Mouse (Mus musculus): Measurements from ENCODE around the gene Prok2. TPM values are rescaled to one million over a fixed set of nuclear protein-coding genes. Genes with fewer than 3 reads are reported as not detected.

Gene Prok2
- polyA plus RNA-seq, 1 experiment from 2014 or later: not detected

- no peak for ATAC-seq (replicated peaks; ENCODE audit: extremely low read depth, insufficient read depth, low FRiP score)
- Histone ChIP-seq H3K36me3 (ENCODE audit: control insufficient read depth, insufficient read depth) (no peaks in the 10 kb centered on the region), H3K27ac (ENCODE audit: low read length) (no peak overlapping the region), H3K4me1 (ENCODE audit: control insufficient read depth, insufficient read depth, low read length) (no peaks in the 10 kb centered on the region), H3K9ac (ENCODE audit: low read length) (no peak overlapping the region), H3K4me2 (ENCODE audit: low read depth, low read length) (no peak overlapping the region), H3K4me3 (ENCODE audit: low read length) (no peak overlapping the region), H3K27me3 (ENCODE audit: control insufficient read depth, insufficient read depth, low read length) (no peaks in the 10 kb centered on the region), H3K9me3 (replicated peaks; ENCODE audit: control insufficient read depth, low read length) (peaks cover 8% of the 10 kb centered on the region)
- 79% methylated on average over 5 of the region's 5 CpGs for WGBS
Measured at GRCm38 (mm10) chr6:99683974-99684373, 42.2 kb downstream of the Prok2 start.

- Histone ChIP-seq H3K9ac (ENCODE audit: low read length) (no peak overlapping the region), H3K9me3 (replicated peaks; ENCODE audit: control insufficient read depth, low read length) (no peaks in the 10 kb centered on the region), H3K27ac (ENCODE audit: low read length) (no peak overlapping the region), H3K4me3 (ENCODE audit: low read length) (no peak overlapping the region), H3K4me1 (ENCODE audit: control insufficient read depth, insufficient read depth, low read length) (no peaks in the 10 kb centered on the region), H3K36me3 (ENCODE audit: control insufficient read depth, insufficient read depth) (no peaks in the 10 kb centered on the region), H3K27me3 (ENCODE audit: control insufficient read depth, insufficient read depth, low read length) (peaks cover 5% of the 10 kb centered on the region; the same call in 1 of the 2 replicates), H3K4me2 (ENCODE audit: low read depth, low read length) (no peak overlapping the region)
- no peak for ATAC-seq (replicated peaks; ENCODE audit: extremely low read depth, insufficient read depth, low FRiP score)
- 79% methylated on average over 11 of the region's 11 CpGs for WGBS
Measured at GRCm38 (mm10) chr6:99678108-99678507, 48.1 kb downstream of the Prok2 start.

DNA sequence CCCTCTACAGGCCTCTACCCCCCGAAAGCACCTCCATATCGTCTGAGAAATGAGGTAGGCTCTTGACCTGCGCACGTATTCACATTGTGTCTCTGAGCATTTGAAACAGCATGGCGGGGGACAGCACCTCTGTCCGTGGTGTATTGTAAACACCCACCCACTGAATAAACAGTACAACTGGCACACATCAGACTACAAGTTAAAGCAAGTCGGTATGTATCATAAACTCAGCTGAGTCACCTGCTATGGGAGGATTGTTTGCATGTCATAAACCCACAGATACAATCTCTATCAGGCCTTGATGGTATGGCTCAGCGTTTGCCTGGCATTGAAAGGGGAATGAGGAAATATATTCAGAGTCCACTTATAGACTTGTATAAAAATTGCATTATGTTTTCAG, 48.9 kb downstream of the Prok2 start:
- H3K36me3 ChIP-seq (ENCODE audit: control insufficient read depth, insufficient read depth): no peaks in the 10 kb centered on the region
- H3K4me3 ChIP-seq (ENCODE audit: low read length): no peak overlapping the region
- no peak overlapping the region for H3K9ac ChIP-seq (ENCODE audit: low read length)
- WGBS: 80% methylated on average over 8 of the region's 8 CpGs
- H3K4me2 ChIP-seq (ENCODE audit: low read depth, low read length): no peak overlapping the region
- no peaks in the 10 kb centered on the region for H3K9me3 ChIP-seq (replicated peaks; ENCODE audit: control insufficient read depth, low read length)
- peaks cover 5% of the 10 kb centered on the region; the same call in 1 of the 2 replicates for H3K27me3 ChIP-seq (ENCODE audit: control insufficient read depth, insufficient read depth, low read length)
- no peak overlapping the region for H3K27ac ChIP-seq (ENCODE audit: low read length)
- no peaks in the 10 kb centered on the region for H3K4me1 ChIP-seq (ENCODE audit: control insufficient read depth, insufficient read depth, low read length)
- no peak for ATAC-seq (replicated peaks; ENCODE audit: extremely low read depth, insufficient read depth, low FRiP score)

DNA sequence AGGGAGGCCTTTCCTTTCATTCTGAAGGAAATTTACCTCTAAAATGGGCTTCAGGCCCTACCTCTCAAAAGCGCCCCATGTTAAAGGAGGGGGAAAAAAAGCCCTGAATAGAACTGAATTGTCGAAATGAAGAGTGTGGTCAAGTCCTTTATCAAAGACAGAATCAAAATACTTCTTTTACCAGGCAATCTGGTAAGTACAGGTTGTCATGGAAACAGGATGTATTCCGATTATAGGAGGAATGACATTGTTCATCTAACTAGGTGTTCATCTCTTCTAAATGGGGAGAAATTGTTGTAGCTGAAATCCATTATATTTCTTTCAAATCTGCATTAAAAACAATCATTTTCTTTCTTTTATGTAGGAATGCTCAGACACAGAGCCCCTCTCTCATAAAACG, 51.7 kb downstream of the Prok2 start:
- no peak overlapping the region for H3K4me3 ChIP-seq (ENCODE audit: low read length)
- no peaks in the 10 kb centered on the region for H3K36me3 ChIP-seq (ENCODE audit: control insufficient read depth, insufficient read depth)
- no peaks in the 10 kb centered on the region for H3K9me3 ChIP-seq (replicated peaks; ENCODE audit: control insufficient read depth, low read length)
- no peak for ATAC-seq (replicated peaks; ENCODE audit: extremely low read depth, insufficient read depth, low FRiP score)
- peaks cover 5% of the 10 kb centered on the region; the same call in 1 of the 2 replicates for H3K27me3 ChIP-seq (ENCODE audit: control insufficient read depth, insufficient read depth, low read length)
- H3K4me2 ChIP-seq (ENCODE audit: low read depth, low read length): no peak overlapping the region
- no peaks in the 10 kb centered on the region for H3K4me1 ChIP-seq (ENCODE audit: control insufficient read depth, insufficient read depth, low read length)
- WGBS: 83% methylated on average over 4 of the region's 4 CpGs
- H3K9ac ChIP-seq (ENCODE audit: low read length): no peak overlapping the region
- H3K27ac ChIP-seq (ENCODE audit: low read length): no peak overlapping the region

GRCm38 (mm10) chr6:99671768-99672167, 54.4 kb downstream of the Prok2 start:
- H3K4me3 ChIP-seq (ENCODE audit: low read length): no peak overlapping the region
- H3K36me3 ChIP-seq (ENCODE audit: control insufficient read depth, insufficient read depth): no peaks in the 10 kb centered on the region
- WGBS: 64% methylated on average over 3 of the region's 3 CpGs
- no peak overlapping the region for H3K9ac ChIP-seq (ENCODE audit: low read length)
- no peak overlapping the region for H3K4me2 ChIP-seq (ENCODE audit: low read depth, low read length)
- ATAC-seq (replicated peaks; ENCODE audit: extremely low read depth, insufficient read depth, low FRiP score): no peak
- no peaks in the 10 kb centered on the region for H3K9me3 ChIP-seq (replicated peaks; ENCODE audit: control insufficient read depth, low read length)
- no peak overlapping the region for H3K27ac ChIP-seq (ENCODE audit: low read length)
- 0 out of 2 replicates have a peak, but pooled peaks cover 3% of the 10 kb centered on the region for H3K27me3 ChIP-seq (ENCODE audit: control insufficient read depth, insufficient read depth, low read length)
- H3K4me1 ChIP-seq (ENCODE audit: control insufficient read depth, insufficient read depth, low read length): peaks cover 10% of the 10 kb centered on the region

- Histone ChIP-seq H3K4me3 (ENCODE audit: low read length) (no peak overlapping the region), H3K4me1 (ENCODE audit: control insufficient read depth, insufficient read depth, low read length) (peaks cover 15% of the 10 kb centered on the region), H3K36me3 (ENCODE audit: control insufficient read depth, insufficient read depth) (no peaks in the 10 kb centered on the region), H3K4me2 (ENCODE audit: low read depth, low read length) (no peak overlapping the region), H3K27ac (ENCODE audit: low read length) (no peak overlapping the region), H3K9ac (ENCODE audit: low read length) (no peak overlapping the region), H3K9me3 (replicated peaks; ENCODE audit: control insufficient read depth, low read length) (no peaks in the 10 kb centered on the region), H3K27me3 (ENCODE audit: control insufficient read depth, insufficient read depth, low read length) (0 out of 2 replicates have a peak, but pooled peaks cover 3% of the 10 kb centered on the region)
- 79% methylated on average over 7 of the region's 7 CpGs for WGBS
- ATAC-seq (replicated peaks; ENCODE audit: extremely low read depth, insufficient read depth, low FRiP score): no peak
Measured at GRCm38 (mm10) chr6:99670481-99671119, 55.6 kb downstream of the Prok2 start.

- Histone ChIP-seq H3K9ac (ENCODE audit: low read length) (no peak overlapping the region), H3K4me2 (ENCODE audit: low read depth, low read length) (no peak overlapping the region), H3K4me1 (ENCODE audit: control insufficient read depth, insufficient read depth, low read length) (peaks cover 15% of the 10 kb centered on the region), H3K27me3 (ENCODE audit: control insufficient read depth, insufficient read depth, low read length) (0 out of 2 replicates have a peak, but pooled peaks cover 3% of the 10 kb centered on the region), H3K27ac (ENCODE audit: low read length) (no peak overlapping the region), H3K9me3 (replicated peaks; ENCODE audit: control insufficient read depth, low read length) (no peaks in the 10 kb centered on the region), H3K36me3 (ENCODE audit: control insufficient read depth, insufficient read depth) (no peaks in the 10 kb centered on the region), H3K4me3 (ENCODE audit: low read length) (no peak overlapping the region)
- 50% methylated on average over 5 of the region's 5 CpGs for whole genome bisulfite sequencing
- ATAC-seq (replicated peaks; ENCODE audit: extremely low read depth, insufficient read depth, low FRiP score): no peak
Measured at GRCm38 (mm10) chr6:99669481-99670325, 56.5 kb downstream of the Prok2 start.

DNA sequence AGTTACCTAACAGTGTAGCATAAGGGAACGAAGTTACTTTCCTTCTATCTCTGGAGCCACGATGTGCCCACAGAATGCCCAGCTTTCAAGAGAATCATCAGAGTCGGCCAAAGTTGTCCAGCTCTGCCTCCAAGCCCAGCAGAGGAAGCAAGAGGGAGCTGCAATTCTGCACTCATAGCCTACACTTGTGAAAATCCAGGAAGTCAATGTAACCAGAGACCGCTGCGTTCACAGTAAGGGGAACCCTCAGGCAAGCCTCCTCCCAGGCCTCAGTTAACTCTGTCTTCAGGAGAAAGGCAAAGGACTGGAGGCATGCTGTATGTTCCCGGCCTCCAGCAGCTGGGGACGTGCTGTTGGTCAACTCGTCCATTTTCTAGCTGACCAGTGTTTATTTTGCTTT, 58.9 kb downstream of the Prok2 start:
- Histone ChIP-seq H3K9me3 (replicated peaks; ENCODE audit: control insufficient read depth, low read length) (no peaks in the 10 kb centered on the region), H3K4me2 (ENCODE audit: low read depth, low read length) (peak overlapping the region; percentile 91), H3K4me3 (ENCODE audit: low read length) (peak overlapping the region; percentile 88), H3K36me3 (ENCODE audit: control insufficient read depth, insufficient read depth) (no peaks in the 10 kb centered on the region), H3K9ac (ENCODE audit: low read length) (no peak overlapping the region), H3K4me1 (ENCODE audit: control insufficient read depth, insufficient read depth, low read length) (peaks cover 15% of the 10 kb centered on the region), H3K27ac (ENCODE audit: low read length) (no peak overlapping the region), H3K27me3 (ENCODE audit: control insufficient read depth, insufficient read depth, low read length) (0 out of 2 replicates have a peak, but pooled peaks cover 3% of the 10 kb centered on the region)
- 59% methylated on average over 8 of the region's 8 CpGs for WGBS
- no peak for ATAC-seq (replicated peaks; ENCODE audit: extremely low read depth, insufficient read depth, low FRiP score)

All from heart, embryonic 16.5 days (tissue).